10 mouse cellular contexts compared by ENCODE assay signal in genomic region chr4:133262882-133263281, GRCm38 (mm10). TPM values are rescaled to one million over a fixed set of nuclear protein-coding genes. Genes with fewer than 3 reads are reported as not detected.
DNase-seq lines count a peak whose midpoint lies in the region; ATAC-seq and TF ChIP-seq lines count a peak whose summit lies in the region.
"Had no signal": no experiment of that assay in that cellular context is flagged by ENCODE, and none has a peak within 500 bp of the region (broad histone marks: within the 10 kb centered on the region; RNA-seq: fewer than 3 reads in every experiment).

Sytl1 (minus strand) TSS chr4:133263113.

- H3ac ChIP-seq in myocyte (ENCODE audit: control insufficient read depth, insufficient read length), result no peak within 1 kb of the TSS

- no peak within 1 kb of the TSS for H3K9ac ChIP-seq in hindbrain, embryonic 12.5 days
- H3K9ac ChIP-seq in heart, embryonic 12.5 days, result no peak within 1 kb of the TSS

- ATAC-seq in hindbrain, embryonic 12.5 days (ENCODE audit: low FRiP score), result no peak
- peak; percentile 60 for ATAC-seq in CD4-positive, CD25-positive, alpha-beta regulatory T cell, adult 4 months
- peak; percentile 38 to 56; a peak in 2 of 4 replicates for ATAC-seq in hematopoietic stem cell, adult 5-6 weeks (replicated peaks in 1 of 2; ENCODE audit: insufficient read depth in 1 of 2, low FRiP score in 2 of 2, low TSS enrichment in 1 of 2, low read depth in 1 of 2, poor library complexity in 2 of 2, severe bottlenecking in 2 of 2)
- no peak for ATAC-seq in heart, embryonic 12.5 days (ENCODE audit: insufficient number of reproducible peaks, low FRiP score)
- ATAC-seq: forebrain, embryonic 16.5 days had no signal

- H3K9me3 ChIP-seq in hindbrain, embryonic 10.5 days, result peaks cover 15% of the 10 kb centered on the region; the same call in 1 of the 2 replicates
- H3K9me3 ChIP-seq in hindbrain, embryonic 12.5 days (replicated peaks), result 0 out of 2 replicates have a peak, but pooled peaks cover 7% of the 10 kb centered on the region
- H3K9me3 ChIP-seq in heart, embryonic 12.5 days (replicated peaks), result peaks cover 8% of the 10 kb centered on the region; the same call in 1 of the 2 replicates

- H3K27ac ChIP-seq in hindbrain, embryonic 10.5 days, result peak within 1 kb of the TSS; percentile 12; the same call in 1 of the 2 replicates
- H3K27ac ChIP-seq in hindbrain, embryonic 12.5 days, result no peak within 1 kb of the TSS
- H3K27ac ChIP-seq in heart, embryonic 12.5 days (ENCODE audit: poor library complexity, severe bottlenecking), result no peak within 1 kb of the TSS
- H3K27ac ChIP-seq: layer of hippocampus, adult 2 months had no signal

- no peak within 1 kb of the TSS for H3K4me2 ChIP-seq in hindbrain, embryonic 12.5 days (replicated peaks)
- peak within 1 kb of the TSS; percentile 38 for H3K4me2 ChIP-seq in myocyte (ENCODE audit: low read depth)
- H3K4me2 ChIP-seq in heart, embryonic 12.5 days, result no peak within 1 kb of the TSS

- 44% methylated on average over 7 of the region's 7 CpGs for WGBS in hindbrain, embryonic 10.5 days
- WGBS in hindbrain, embryonic 12.5 days, result 43% methylated on average over 7 of the region's 7 CpGs
- 43% methylated on average over 7 of the region's 7 CpGs for WGBS in heart, embryonic 12.5 days

- peaks cover 18% of the 10 kb centered on the region for H3K27me3 ChIP-seq in hindbrain, embryonic 10.5 days (ENCODE audit: insufficient read depth, poor library complexity, severe bottlenecking)
- peaks cover 6% of the 10 kb centered on the region for H3K27me3 ChIP-seq in hindbrain, embryonic 12.5 days
- H3K27me3 ChIP-seq in myocyte (ENCODE audit: control insufficient read depth, insufficient read depth, insufficient read length), result no peaks in the 10 kb centered on the region
- H3K27me3 ChIP-seq in heart, embryonic 12.5 days (replicated peaks), result peaks cover 13% of the 10 kb centered on the region

- H3K4me1 ChIP-seq in hindbrain, embryonic 10.5 days (replicated peaks), result peaks cover 11% of the 10 kb centered on the region
- H3K4me1 ChIP-seq in hindbrain, embryonic 12.5 days, result no peaks in the 10 kb centered on the region
- H3K4me1 ChIP-seq in heart, embryonic 12.5 days (replicated peaks), result no peaks in the 10 kb centered on the region

- H3K4me3 ChIP-seq in hindbrain, embryonic 10.5 days, result no peak within 1 kb of the TSS
- H3K4me3 ChIP-seq in hindbrain, embryonic 12.5 days, result no peak within 1 kb of the TSS
- no peak within 1 kb of the TSS for H3K4me3 ChIP-seq in myocyte
- H3K4me3 ChIP-seq in heart, embryonic 12.5 days, result no peak within 1 kb of the TSS
- H3K4me3 ChIP-seq: layer of hippocampus, adult 2 months had no signal

- no peaks in the 10 kb centered on the region for H3K79me2 ChIP-seq in myocyte (ENCODE audit: control insufficient read depth, insufficient read depth)

- peaks cover 52% of the 10 kb centered on the region for H3K36me3 ChIP-seq in hindbrain, embryonic 10.5 days
- peaks cover 45% of the 10 kb centered on the region for H3K36me3 ChIP-seq in hindbrain, embryonic 12.5 days
- peaks cover 4% of the 10 kb centered on the region for H3K36me3 ChIP-seq in myocyte (ENCODE audit: control insufficient read depth, insufficient read depth)
- H3K36me3 ChIP-seq in heart, embryonic 12.5 days, result peaks cover 41% of the 10 kb centered on the region

- no peak for DNase-seq in hindbrain, embryonic 10.5 days (ENCODE audit: low spot score)
- no peak for DNase-seq in cerebellum, adult 8-10 months
- DNase-seq in heart, postnatal 4 days, result no peak

- TF ChIP-seq POLR2A in myocyte (IDR thresholded peaks at IDR 0.05; ENCODE audit: insufficient read length, low read depth), result no peak

TF ChIP-seq in myocyte, 11 proteins besides CTCF, POLR2A, EP300 and RAD21:
- TF ChIP-seq TCF3 (IDR thresholded peaks at IDR 0.05; ENCODE audit: insufficient read length, low read depth) (no peak), MAX (IDR thresholded peaks at IDR 0.05; ENCODE audit: low read depth) (no peak), MYOG (IDR thresholded peaks at IDR 0.05; ENCODE audit: control insufficient read depth in 1 of 3, insufficient read depth in 1 of 3, insufficient read length in 2 of 3, low read depth in 2 of 3) (peak; percentile 50 to 90 (median 73)), MYOD1 (IDR thresholded peaks at IDR 0.05; ENCODE audit: control insufficient read depth in 1 of 3, insufficient read length in 2 of 3, low read depth in 2 of 3) (peak in 2 of 3 experiments; percentile 49 to 71), SRF (IDR thresholded peaks at IDR 0.05; ENCODE audit: control insufficient read depth, insufficient read length, low read depth) (no peak), CEBPB (IDR thresholded peaks at IDR 0.05; ENCODE audit: insufficient read depth, poor library complexity, severe bottlenecking) (no peak), TCF12 (IDR thresholded peaks at IDR 0.05; ENCODE audit: insufficient read depth, poor library complexity, severe bottlenecking) (no peak), REST (IDR thresholded peaks at IDR 0.05; ENCODE audit: insufficient read depth, insufficient read length) (no peak), E2F4 (IDR thresholded peaks at IDR 0.05; ENCODE audit: insufficient read depth) (no peak), USF1 (IDR thresholded peaks at IDR 0.05; ENCODE audit: low read depth) (no peak)

RNA-seq across cellular contexts. Expression of gene Sytl1, which starts in this region (rescaled TPM):
- 1.2 and 1.6 TPM in 2 replicates for polyA plus RNA-seq in hindbrain, embryonic 10.5 days (2016; fragmentation: Nextera tagmentation; extraction: Ambion mirVana)
- 0.67 and 1.2 TPM in 2 replicates for polyA plus RNA-seq in hindbrain, embryonic 12.5 days (2016; fragmentation: Nextera tagmentation; extraction: Ambion mirVana)
- polyA plus RNA-seq in CD4-positive, CD25-positive, alpha-beta regulatory T cell, adult 4 months (2017; shearing (Covaris generic)), result 10 to 100 TPM; 22.1 to 39.4 TPM
- total RNA-seq in hematopoietic stem cell, adult 5-6 weeks (2017), result 7.2 and 20.1 TPM in 2 replicates
- polyA plus RNA-seq in myocyte (2012; fragmentation: generic; extraction: Trizol), result 3.4 TPM
- total RNA-seq in heart, postnatal 4 days (2021), result under 1 TPM; 0.48 to 0.79 TPM
- polyA plus RNA-seq in heart, embryonic 12.5 days (2016; fragmentation: Nextera tagmentation; extraction: Ambion mirVana), result 0.41 and 0.47 TPM in 2 replicates

Comparison
In these comparisons a context has a peak if more than half of its experiments do, and no peak if none do; other contexts are left out.
1. ATAC-seq: peak in CD4-positive, CD25-positive, alpha-beta regulatory T cell, adult 4 months (single experiment) and hematopoietic stem cell, adult 5-6 weeks (2 of 2); none in hindbrain, embryonic 12.5 days (single experiment) and heart, embryonic 12.5 days (single experiment).